Mouse (Mus musculus): ENCODE data around the gene Ifit1bl2. TPM values are rescaled to one million over a fixed set of nuclear protein-coding genes. Genes with fewer than 3 reads are reported as not detected.
A peak's percentile ranks its signal among the peaks of the same experiment; 100 is the strongest.
"Not testable (repeated sequence)": the region's sequence is repeated elsewhere in the genome, so short reads cannot be mapped to it uniquely, and the experiment has no call there.

The Ifit1bl2 gene
- polyA plus RNA-seq, 1 experiment from 2014 or later, result not detected

- ATAC-seq (ENCODE audit: low FRiP score, low read depth); H3K4me1 ChIP-seq; H3K4me3 ChIP-seq; H3K27ac ChIP-seq (replicated peaks); H3K9ac ChIP-seq (replicated peaks); H3K9me3 ChIP-seq; H3K27me3 ChIP-seq; H3K4me2 ChIP-seq (replicated peaks); H3K36me3 ChIP-seq: not testable (repeated sequence)
- WGBS, result 81% methylated on average over 8 of the region's 8 CpGs
These were observed 7.1 kb upstream of the Ifit1bl2 start for GRCm38 (mm10) chr19:34647630-34648029.

DNA sequence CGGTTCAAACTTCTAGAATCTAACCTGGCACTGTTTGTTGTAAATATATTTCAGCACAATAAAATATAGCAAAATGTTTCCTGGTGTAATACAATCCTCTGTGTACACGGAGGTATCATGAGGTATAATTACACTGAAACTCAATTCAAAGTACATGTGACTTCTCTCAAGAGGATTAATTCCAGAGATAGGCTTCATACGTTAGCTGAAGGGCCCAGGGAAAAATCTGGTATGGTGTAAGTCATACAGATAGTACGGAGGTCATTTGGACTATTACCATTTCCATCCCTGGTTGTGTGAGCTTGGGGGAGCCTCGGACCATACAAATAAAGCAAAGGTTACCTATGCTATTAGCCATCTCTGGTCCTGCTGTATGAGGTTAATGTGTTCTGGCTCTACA is 2.1 kb upstream of the Ifit1bl2 start:
- WGBS, result 77% methylated on average over 5 of the region's 5 CpGs
- H3K4me3 ChIP-seq, result no peak overlapping the region
- ATAC-seq (ENCODE audit: low FRiP score, low read depth), result no peak

DNA sequence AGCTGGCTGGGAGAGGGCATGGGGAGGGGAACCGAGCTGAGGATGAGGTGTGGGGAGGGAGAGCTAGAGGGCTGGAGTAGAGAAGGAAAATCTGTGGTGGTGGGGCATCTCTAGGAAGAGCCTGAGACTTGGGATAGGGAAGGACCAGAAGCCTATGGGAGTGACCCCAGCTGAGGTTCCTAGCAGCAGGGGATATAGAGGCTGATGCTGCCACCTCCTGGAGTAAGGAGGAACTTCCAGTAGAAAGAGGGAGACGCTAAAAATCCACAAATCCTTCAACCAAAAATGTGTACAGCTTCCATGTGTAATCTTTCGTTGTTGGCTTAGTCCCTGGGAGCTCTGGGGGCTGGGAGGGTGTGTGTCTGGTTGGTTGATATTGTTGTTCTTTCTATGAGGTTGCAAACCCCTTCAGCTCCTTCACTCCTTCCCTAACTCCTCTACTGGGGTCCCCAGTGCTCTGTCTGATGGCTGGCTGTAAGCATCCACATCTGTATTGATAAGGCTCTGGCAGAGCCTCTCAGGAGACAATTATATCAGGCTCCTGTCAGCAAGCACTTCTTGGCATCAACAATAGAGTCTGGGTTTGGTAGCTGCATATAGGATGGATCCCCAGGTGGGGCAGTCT is 3.5 kb downstream of the Ifit1bl2 start:
- Histone ChIP-seq H3K9ac (replicated peaks) (no peak overlapping the region), H3K27me3 (peaks cover 3% of the 10 kb centered on the region; the same call in 1 of the 2 replicates), H3K9me3 (no peaks in the 10 kb centered on the region), H3K4me2 (replicated peaks) (no peak overlapping the region), H3K4me1 (no peaks in the 10 kb centered on the region), H3K4me3 (no peak overlapping the region), H3K36me3 (no peaks in the 10 kb centered on the region), H3K27ac (replicated peaks) (no peak overlapping the region)
- WGBS, result 6% methylated on average over 3 of the region's 3 CpGs
- peak; percentile 70; the same call in 1 of the 2 replicates for ATAC-seq (ENCODE audit: low FRiP score, low read depth)

More for the DNA sequence above, 2.1 kb upstream of the Ifit1bl2 start:
- H3K4me2 ChIP-seq (replicated peaks), result no peak overlapping the region
- H3K4me1 ChIP-seq, result no peaks in the 10 kb centered on the region
- no peak overlapping the region for H3K27ac ChIP-seq (replicated peaks)
- H3K9me3 ChIP-seq, result no peaks in the 10 kb centered on the region
- peaks cover 2% of the 10 kb centered on the region; the same call in 1 of the 2 replicates for H3K27me3 ChIP-seq
- no peaks in the 10 kb centered on the region for H3K36me3 ChIP-seq
- H3K9ac ChIP-seq (replicated peaks), result no peak overlapping the region

DNA sequence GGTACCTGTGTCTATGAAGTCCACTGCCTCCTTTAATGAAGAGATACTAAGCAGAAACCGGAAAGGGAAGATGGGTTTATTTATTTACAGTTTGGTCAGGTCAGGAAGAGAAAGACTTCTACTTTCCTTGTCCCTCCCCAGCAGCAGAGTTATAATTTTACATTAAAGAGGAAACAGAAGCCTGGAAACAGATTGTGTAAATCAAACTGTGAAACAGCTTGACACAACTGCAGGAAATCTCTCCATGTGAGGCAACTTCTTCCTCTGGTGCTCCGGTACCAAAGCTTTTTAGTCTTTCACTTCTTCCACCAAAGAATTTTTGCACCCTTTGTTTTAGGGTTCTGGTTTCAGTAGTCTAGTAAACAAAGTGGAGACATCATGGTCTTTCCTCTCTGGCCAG is 7.1 kb downstream of the Ifit1bl2 start:
- ATAC-seq (ENCODE audit: low FRiP score, low read depth), result no peak
- H3K36me3 ChIP-seq, result no peaks in the 10 kb centered on the region
- H3K4me3 ChIP-seq, result no peak overlapping the region
- no peak overlapping the region for H3K27ac ChIP-seq (replicated peaks)
- H3K4me2 ChIP-seq (replicated peaks), result no peak overlapping the region
- H3K4me1 ChIP-seq, result no peaks in the 10 kb centered on the region
- H3K9me3 ChIP-seq, result no peaks in the 10 kb centered on the region
- H3K9ac ChIP-seq (replicated peaks), result no peak overlapping the region
- WGBS, result 90% methylated on average over 2 of the region's 2 CpGs
- H3K27me3 ChIP-seq, result peaks cover 3% of the 10 kb centered on the region; the same call in 1 of the 2 replicates

DNA sequence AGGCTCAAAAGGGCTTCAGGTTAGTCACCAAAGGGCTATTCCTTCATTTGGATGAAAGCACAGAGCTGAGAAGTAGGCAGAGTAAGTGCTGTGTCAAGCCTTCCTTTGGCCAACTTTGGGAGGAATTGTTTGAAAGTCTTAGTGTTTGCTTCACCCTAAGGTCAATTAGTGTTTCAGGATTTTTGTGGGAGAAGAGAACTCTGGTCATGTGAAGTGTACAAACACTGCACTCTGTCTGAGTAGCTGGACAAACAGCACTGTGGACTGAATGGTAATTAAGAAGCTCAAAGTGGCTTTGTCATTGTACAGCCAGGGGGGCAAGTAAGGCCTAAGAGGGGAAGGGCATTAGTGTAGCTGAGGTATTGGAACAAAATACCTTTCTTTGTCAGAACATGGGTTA is 9.1 kb downstream of the Ifit1bl2 start:
- ATAC-seq (ENCODE audit: low FRiP score, low read depth), result no peak
- no peaks in the 10 kb centered on the region for H3K36me3 ChIP-seq
- no peak overlapping the region for H3K4me2 ChIP-seq (replicated peaks)

GRCm38 (mm10) chr19:34627496-34627895 is 13.0 kb downstream of the Ifit1bl2 start:
- H3K4me1 ChIP-seq, result no peaks in the 10 kb centered on the region
- no peaks in the 10 kb centered on the region for H3K36me3 ChIP-seq
- no peaks in the 10 kb centered on the region for H3K9me3 ChIP-seq
- 78% methylated on average over 2 of the region's 2 CpGs for WGBS
- no peak overlapping the region for H3K4me2 ChIP-seq (replicated peaks)
- no peaks in the 10 kb centered on the region for H3K27me3 ChIP-seq
- no peak overlapping the region for H3K27ac ChIP-seq (replicated peaks)
- H3K9ac ChIP-seq (replicated peaks), result no peak overlapping the region
- H3K4me3 ChIP-seq, result no peak overlapping the region
- ATAC-seq (ENCODE audit: low FRiP score, low read depth), result no peak

More for the DNA sequence above, 9.1 kb downstream of the Ifit1bl2 start:
- Histone ChIP-seq H3K27ac (replicated peaks) (no peak overlapping the region), H3K9ac (replicated peaks) (no peak overlapping the region), H3K27me3 (no peaks in the 10 kb centered on the region), H3K9me3 (no peaks in the 10 kb centered on the region), H3K4me1 (no peaks in the 10 kb centered on the region), H3K4me3 (no peak overlapping the region)

- ATAC-seq (ENCODE audit: low FRiP score, low read depth), result no peak
- Histone ChIP-seq H3K4me1 (no peaks in the 10 kb centered on the region), H3K4me2 (replicated peaks) (no peak overlapping the region), H3K36me3 (no peaks in the 10 kb centered on the region), H3K4me3 (no peak overlapping the region), H3K27me3 (no peaks in the 10 kb centered on the region), H3K27ac (replicated peaks) (no peak overlapping the region), H3K9ac (replicated peaks) (no peak overlapping the region), H3K9me3 (no peaks in the 10 kb centered on the region)
- 84% methylated on average over 4 of the region's 4 CpGs for WGBS
These were observed 15.9 kb downstream of the Ifit1bl2 start for GRCm38 (mm10) chr19:34624663-34625062.

DNA sequence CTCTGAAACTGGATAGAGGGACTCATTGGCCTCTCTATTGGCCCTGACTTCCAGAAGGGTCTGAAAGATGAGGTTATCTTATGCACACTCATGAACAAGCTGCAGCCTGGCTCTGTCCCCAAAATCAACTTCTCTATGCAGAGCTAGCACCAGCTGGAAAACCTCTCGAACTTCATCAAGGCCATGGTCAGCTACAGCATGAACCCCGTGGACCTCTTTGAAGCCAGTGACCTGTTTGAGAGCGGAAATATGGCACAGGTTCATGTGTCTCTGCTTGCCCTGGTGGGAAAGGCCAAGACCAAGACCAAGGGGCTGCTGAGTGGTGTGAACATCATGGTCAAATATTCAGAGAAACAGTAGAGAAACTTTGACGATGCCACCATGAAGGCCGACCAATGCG is 16.8 kb downstream of the Ifit1bl2 start:
- H3K4me3 ChIP-seq, result no peak overlapping the region
- H3K9ac ChIP-seq (replicated peaks), result no peak overlapping the region
- WGBS, result 89% methylated on average over 6 of the region's 6 CpGs
- no peak overlapping the region for H3K4me2 ChIP-seq (replicated peaks)
- no peaks in the 10 kb centered on the region for H3K27me3 ChIP-seq
- H3K27ac ChIP-seq (replicated peaks), result no peak overlapping the region
- no peaks in the 10 kb centered on the region for H3K36me3 ChIP-seq
- no peak for ATAC-seq (ENCODE audit: low FRiP score, low read depth)
- H3K4me1 ChIP-seq, result no peaks in the 10 kb centered on the region
- H3K9me3 ChIP-seq, result no peaks in the 10 kb centered on the region

DNA sequence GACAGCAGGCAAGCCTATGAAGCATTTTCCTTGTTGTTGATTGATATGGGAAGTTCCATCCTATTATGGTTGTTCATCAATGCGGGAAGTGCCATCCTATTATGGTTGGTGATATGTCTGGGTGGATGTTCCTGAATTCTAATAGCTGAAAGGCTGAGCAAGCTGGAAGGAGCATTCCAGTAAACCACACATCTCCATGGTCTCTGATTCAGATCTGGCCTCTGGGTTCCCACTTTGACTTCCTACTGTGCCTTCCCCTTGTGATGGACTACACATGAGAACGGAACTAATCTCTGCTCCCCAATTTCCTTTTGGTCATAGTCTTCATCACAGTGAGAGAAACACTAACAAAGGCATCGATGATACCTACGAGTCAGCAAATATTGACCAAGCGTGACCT is 19.7 kb downstream of the Ifit1bl2 start:
- Histone ChIP-seq H3K4me2 (replicated peaks) (no peak overlapping the region), H3K36me3 (no peaks in the 10 kb centered on the region), H3K9me3 (no peaks in the 10 kb centered on the region), H3K9ac (replicated peaks) (no peak overlapping the region), H3K27me3 (no peaks in the 10 kb centered on the region), H3K4me3 (no peak overlapping the region), H3K4me1 (no peaks in the 10 kb centered on the region), H3K27ac (replicated peaks) (no peak overlapping the region)
- no peak for ATAC-seq (ENCODE audit: low FRiP score, low read depth)
- WGBS, result 93% methylated on average over 5 of the region's 5 CpGs

DNA sequence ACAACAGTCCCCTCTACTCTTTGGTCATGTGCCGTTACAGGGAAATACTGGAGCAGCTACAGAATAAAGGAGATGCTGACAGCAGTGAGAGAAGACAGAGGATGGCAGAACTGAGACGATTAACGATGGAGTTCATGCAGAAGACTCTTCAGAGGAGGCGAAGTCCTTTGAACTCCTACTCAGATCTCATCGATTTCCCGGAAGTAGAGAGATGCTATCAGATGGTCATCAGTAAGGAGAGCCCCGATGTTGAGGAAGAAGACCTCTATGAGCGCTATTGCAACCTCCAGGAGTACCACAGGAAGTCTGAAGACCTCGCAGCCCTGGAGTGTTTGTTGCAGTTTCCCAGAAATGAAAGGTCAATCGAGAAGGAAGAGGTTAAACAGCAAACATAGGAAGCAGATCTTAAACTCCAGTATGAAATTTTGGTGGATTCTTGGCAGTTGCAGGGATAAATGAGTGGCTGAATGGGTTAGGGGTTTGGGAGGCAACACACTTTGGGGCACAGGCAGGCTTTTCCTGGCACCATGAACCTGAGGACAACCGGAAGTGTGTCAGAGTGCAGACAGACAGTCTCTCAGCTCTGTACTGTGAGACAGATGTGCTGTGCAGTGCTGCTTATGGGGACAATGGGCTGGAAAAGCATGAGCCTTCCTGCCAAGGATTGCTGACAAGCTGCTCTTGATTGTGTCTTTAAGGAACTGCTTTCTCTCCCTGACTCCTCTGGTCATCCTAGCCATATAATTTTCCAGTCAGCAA is 28.1 kb downstream of the Ifit1bl2 start:
- 89% methylated on average over 5 of the region's 11 CpGs for WGBS
- not testable (repeated sequence) for H3K9ac ChIP-seq (replicated peaks); H3K36me3 ChIP-seq; ATAC-seq (ENCODE audit: low FRiP score, low read depth); H3K27me3 ChIP-seq; H3K9me3 ChIP-seq; H3K4me2 ChIP-seq (replicated peaks); H3K4me3 ChIP-seq; H3K27ac ChIP-seq (replicated peaks); H3K4me1 ChIP-seq

DNA sequence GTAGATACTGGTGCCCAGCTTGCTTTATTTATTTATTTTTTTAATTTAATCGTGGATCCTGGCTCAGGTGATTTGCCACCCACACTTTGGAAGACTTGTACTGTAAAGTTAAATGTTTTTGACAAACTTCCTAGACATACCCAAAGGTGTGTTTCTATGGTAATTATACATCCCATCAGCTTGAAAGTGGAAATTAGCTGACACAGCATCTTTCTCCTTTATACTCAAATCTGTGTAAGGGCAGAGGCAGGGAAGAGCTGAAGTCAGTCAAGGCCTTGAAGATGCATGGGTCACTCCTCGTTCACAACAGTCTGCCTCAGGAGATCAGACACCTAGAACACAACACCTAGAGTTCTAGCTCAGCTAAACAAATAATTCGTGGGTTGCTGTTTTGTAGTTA is 30.4 kb downstream of the Ifit1bl2 start:
- not testable (repeated sequence) for H3K4me2 ChIP-seq (replicated peaks); H3K27me3 ChIP-seq; H3K27ac ChIP-seq (replicated peaks); H3K9ac ChIP-seq (replicated peaks); H3K4me3 ChIP-seq; ATAC-seq (ENCODE audit: low FRiP score, low read depth); H3K9me3 ChIP-seq; H3K36me3 ChIP-seq; H3K4me1 ChIP-seq
- 79% methylated on average over 3 of the region's 3 CpGs for WGBS

DNA sequence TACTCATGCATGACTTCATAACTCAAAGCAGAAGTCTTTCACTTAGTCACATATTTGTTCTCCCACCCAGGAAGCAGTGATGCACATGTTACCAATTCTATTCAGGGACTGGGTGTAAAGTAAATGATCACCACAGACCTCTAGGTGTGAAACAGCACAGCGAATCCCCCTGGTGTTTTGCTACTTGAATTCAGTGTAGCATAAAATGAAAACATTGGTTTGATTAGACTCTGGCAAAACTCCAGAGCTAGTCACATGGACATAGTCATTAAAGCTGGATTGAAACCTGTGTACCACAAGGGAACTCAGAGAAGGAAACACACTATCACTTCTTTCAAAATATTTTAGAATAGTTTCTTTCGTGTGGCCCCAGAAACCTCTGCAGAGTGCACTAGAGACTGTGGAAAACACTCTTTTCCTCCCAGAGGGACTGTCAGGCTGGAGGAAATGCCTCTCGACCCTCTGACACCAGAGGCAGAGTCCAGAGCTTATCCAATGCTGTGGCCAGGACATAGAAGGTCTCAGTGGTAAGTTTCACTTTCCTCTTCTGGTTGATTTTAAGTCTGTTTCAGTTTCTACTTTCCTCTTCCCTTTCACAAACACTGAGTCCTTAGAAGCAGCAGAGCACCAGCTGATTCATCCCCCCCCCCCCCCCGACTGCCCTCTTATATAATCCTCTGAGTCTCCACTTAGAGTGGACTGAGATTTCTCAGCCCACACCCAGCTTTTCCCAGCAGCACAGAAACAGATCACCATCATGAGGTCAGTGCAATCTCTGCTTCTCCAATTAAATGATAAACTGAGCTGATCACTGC is 33.1 kb downstream of the Ifit1bl2 start, which contains the start of gene Ifit3b:
TSS of gene Ifit3b (plus strand) at position 734 of the 815 bp plus-strand sequence.
- not testable (repeated sequence) for H3K4me2 ChIP-seq (replicated peaks); H3K4me1 ChIP-seq; ATAC-seq (ENCODE audit: low FRiP score, low read depth); H3K9ac ChIP-seq (replicated peaks); H3K27me3 ChIP-seq; H3K27ac ChIP-seq (replicated peaks); H3K36me3 ChIP-seq; H3K9me3 ChIP-seq; H3K4me3 ChIP-seq
- 56% methylated on average over 4 of the region's 4 CpGs for WGBS

All from midbrain, embryonic 12.5 days (tissue).